Mouse (Mus musculus) hindbrain, embryonic 16.5 days (tissue): Measurements from ENCODE around the gene Smarca5. TPM values are rescaled to one million over a fixed set of nuclear protein-coding genes. Genes with fewer than 3 reads are reported as not detected.

ENCODE experiments used
- ATAC-seq: fragments of 200-750 bp; cut with Nextera tagmentation; 2 replicates; pipeline ENCODE4 v1.8.0; 2017; ENCODE audit warnings: moderate TSS enrichment, moderate library complexity
- H3K27ac ChIP-seq: fragments of 300-500 bp; sonication (generic); 2 replicates; pipeline ENCODE4 v1.5.1; 2014; ENCODE audit warnings: low read depth, mild to moderate bottlenecking, control low read depth, low read length, moderate library complexity
- H3K27me3 ChIP-seq: fragments of 300-500 bp; sonication (generic); replicated peaks from 2 replicates; pipeline ENCODE4 v1.6.1; 2014; ENCODE audit warnings: low read length; ENCODE audit not compliant: control insufficient read depth, insufficient read depth
- H3K36me3 ChIP-seq: fragments of 300-500 bp; sonication (generic); 2 replicates; pipeline ENCODE4 v1.6.1; 2014; ENCODE audit warnings: mild to moderate bottlenecking, low read length, moderate library complexity, mixed read lengths; ENCODE audit not compliant: control insufficient read depth, insufficient read depth
- H3K4me1 ChIP-seq: fragments of 300-500 bp; sonication (generic); 2 replicates; pipeline ENCODE4 v1.6.1; 2014; ENCODE audit warnings: low read depth, low read length; ENCODE audit not compliant: control insufficient read depth, insufficient read depth
- H3K4me2 ChIP-seq: fragments of 300-500 bp; sonication (generic); 2 replicates; pipeline ENCODE4 v1.6.1; 2014; ENCODE audit warnings: mild to moderate bottlenecking, low read length, control low read depth, moderate library complexity
- H3K4me3 ChIP-seq: fragments of 300-500 bp; sonication (generic); 2 replicates; pipeline ENCODE4 v1.5.1; 2014; ENCODE audit warnings: mild to moderate bottlenecking, low read length, control low read depth, moderate library complexity
- H3K9ac ChIP-seq: fragments of 300-500 bp; sonication (generic); 2 replicates; pipeline ENCODE4 v1.6.1; 2014; ENCODE audit warnings: low read depth, mild to moderate bottlenecking, control low read depth, low read length, moderate library complexity
- H3K9me3 ChIP-seq: fragments of 300-500 bp; sonication (generic); 2 replicates; pipeline ENCODE4 v1.6.1; 2014; ENCODE audit warnings: mild to moderate bottlenecking, low read length, moderate library complexity; ENCODE audit not compliant: control insufficient read depth
- WGBS: fragments of 180-500 bp; shearing (Covaris S2); extraction: QIAGEN DNeasy Blood & Tissue Kit; methylation state at CpG from one replicate; pipeline ENCODE4 v1.1.7; 2014; 5-methylcytosine and 5-hydroxymethylcytosine counted together
- polyA plus RNA-seq: library from polyadenylated mRNA; unstranded; fragments of >200 nt; fragmentation: Nextera tagmentation; extraction: Ambion mirVana; gene quantifications from 2 replicates; pipeline ENCODE4 v1.2.1, GENCODE M21; 2015

Gene Smarca5
- polyA plus RNA-seq, 1 experiment from 2014 or later: 34.3 TPM

DNA sequence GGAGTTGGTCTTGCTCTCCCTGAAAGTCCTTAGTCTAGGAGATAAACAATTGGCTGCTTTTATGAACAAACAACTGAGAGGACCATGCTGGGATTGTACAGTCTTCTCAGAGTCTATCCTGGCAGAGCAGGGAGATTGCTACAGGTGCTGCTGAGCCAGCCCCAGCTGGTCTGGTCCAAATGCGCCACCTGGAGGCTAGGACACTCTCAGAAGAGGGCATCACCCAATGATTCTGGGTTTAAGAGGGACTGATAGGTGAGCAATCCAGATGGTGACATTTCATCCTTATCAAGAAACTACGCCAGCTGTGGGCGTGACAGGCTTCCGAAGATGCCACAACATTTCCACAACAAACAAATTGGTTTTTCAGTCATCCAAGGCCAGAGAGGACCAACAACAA is 51.2 kb downstream of the Smarca5 start:
- Histone ChIP-seq H3K36me3 (no peaks in the 10 kb centered on the region), H3K9ac (no peak overlapping the region), H3K27ac (no peak overlapping the region), H3K4me1 (no peaks in the 10 kb centered on the region), H3K4me3 (no peak overlapping the region), H3K9me3 (no peaks in the 10 kb centered on the region), H3K27me3 (no peaks in the 10 kb centered on the region), H3K4me2 (no peak overlapping the region)
- WGBS: 49% methylated on average over 4 of the region's 4 CpGs
- ATAC-seq: peak; percentile 89

DNA sequence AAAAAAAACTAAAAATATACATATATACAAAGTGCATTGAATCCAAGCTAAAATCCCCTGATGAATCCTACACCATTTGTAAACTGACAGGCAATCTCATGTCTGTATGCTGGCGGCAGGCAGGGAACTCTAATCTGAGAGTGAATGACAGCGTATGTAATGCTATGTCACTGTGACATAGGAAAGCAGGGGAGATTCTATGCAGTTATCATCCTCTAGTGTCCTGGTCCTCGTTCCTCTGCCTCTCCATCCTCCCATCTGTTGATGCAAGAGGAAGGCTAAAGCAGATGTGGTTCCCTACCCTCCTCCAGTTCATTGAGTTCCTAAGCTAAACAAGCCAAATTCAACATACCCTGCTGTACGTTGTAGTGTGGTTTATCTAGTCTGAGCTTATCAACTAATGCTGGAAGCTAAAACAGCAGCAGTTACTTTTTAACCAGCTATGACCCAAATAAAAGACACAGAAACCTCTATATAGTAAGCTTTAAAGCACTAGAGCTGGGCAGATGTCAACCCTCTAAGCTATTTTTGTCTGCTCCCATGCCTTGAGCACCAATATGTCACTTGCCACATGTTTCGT is 55.5 kb downstream of the Smarca5 start:
- no peak for ATAC-seq
- no peaks in the 10 kb centered on the region for H3K4me1 ChIP-seq
- no peak overlapping the region for H3K9ac ChIP-seq
- H3K36me3 ChIP-seq: no peaks in the 10 kb centered on the region
- no peak overlapping the region for H3K4me2 ChIP-seq
- 82% methylated on average over 5 of the region's 5 CpGs for WGBS
- H3K4me3 ChIP-seq: no peak overlapping the region
- no peaks in the 10 kb centered on the region for H3K9me3 ChIP-seq
- H3K27ac ChIP-seq: no peak overlapping the region
- H3K27me3 ChIP-seq: no peaks in the 10 kb centered on the region

DNA sequence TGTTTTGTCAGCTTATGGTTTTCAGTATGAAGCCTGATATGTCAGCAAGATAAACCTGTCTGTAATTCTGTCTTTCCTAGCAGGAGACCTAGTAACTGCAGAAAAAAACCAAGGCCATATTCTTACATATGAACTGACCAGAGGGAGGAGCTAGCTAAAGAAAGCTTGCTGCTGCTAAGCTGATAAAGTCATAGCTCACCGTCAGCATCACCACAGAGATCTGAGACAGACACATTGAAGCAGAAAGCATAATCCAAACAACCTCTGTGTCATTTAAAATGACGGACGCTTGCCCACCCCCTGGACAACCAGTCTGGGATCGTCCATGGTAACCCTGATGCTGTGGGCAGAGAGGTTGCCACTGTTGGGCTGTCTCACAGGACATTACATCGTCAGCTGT is 56.7 kb downstream of the Smarca5 start:
- Histone ChIP-seq H3K27ac (no peak overlapping the region), H3K4me1 (no peaks in the 10 kb centered on the region), H3K4me3 (no peak overlapping the region), H3K9ac (no peak overlapping the region), H3K9me3 (no peaks in the 10 kb centered on the region), H3K36me3 (no peaks in the 10 kb centered on the region), H3K27me3 (no peaks in the 10 kb centered on the region), H3K4me2 (no peak overlapping the region)
- WGBS: 71% methylated on average over 5 of the region's 5 CpGs
- no peak for ATAC-seq

DNA sequence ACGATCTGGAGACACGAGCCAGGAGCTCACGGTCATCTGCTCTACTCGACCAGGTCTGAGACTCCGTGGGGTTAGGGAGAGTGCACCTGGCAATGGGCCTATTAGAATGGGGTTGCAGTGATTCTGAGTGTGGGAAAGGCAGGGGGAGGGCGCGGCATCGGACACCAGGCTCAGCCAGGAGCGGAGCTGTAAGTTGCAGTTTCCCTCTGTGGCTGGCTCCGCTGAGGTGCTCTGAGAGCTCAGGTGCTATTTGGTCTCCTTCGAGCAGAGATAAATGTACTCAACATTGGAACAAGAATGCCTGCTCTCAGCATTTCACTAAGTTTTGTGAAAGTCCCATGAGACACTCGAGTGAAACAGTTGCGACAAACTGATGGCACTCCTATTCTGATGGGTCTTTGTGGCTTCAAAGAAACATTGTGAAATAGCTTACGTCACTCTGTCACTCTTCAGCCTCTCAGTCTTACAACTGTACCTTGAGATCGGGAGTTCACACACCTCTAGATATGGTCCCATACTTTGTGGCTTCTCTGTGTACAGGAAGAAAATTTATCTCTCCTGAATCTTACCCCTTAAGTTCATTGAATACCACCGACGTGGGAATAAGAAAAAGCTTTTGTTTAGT is 69.9 kb downstream of the Smarca5 start:
- H3K27ac ChIP-seq: no peak overlapping the region

GRCm38 (mm10) chr8:80663476-80663875 is 75.8 kb downstream of the Smarca5 start:
- Histone ChIP-seq H3K4me2 (no peak overlapping the region), H3K27ac (no peak overlapping the region), H3K4me1 (no peaks in the 10 kb centered on the region), H3K9ac (no peak overlapping the region), H3K27me3 (no peaks in the 10 kb centered on the region), H3K4me3 (no peak overlapping the region), H3K36me3 (no peaks in the 10 kb centered on the region), H3K9me3 (no peaks in the 10 kb centered on the region)
- ATAC-seq: no peak
- 86% methylated on average over 3 of the region's 3 CpGs for WGBS

More for the DNA sequence above, 69.9 kb downstream of the Smarca5 start:
- Histone ChIP-seq H3K9ac (no peak overlapping the region), H3K36me3 (no peaks in the 10 kb centered on the region), H3K27me3 (no peaks in the 10 kb centered on the region), H3K4me2 (no peak overlapping the region), H3K4me1 (no peaks in the 10 kb centered on the region), H3K9me3 (no peaks in the 10 kb centered on the region), H3K4me3 (no peak overlapping the region)
- 76% methylated on average over 17 of the region's 17 CpGs for WGBS
- no peak for ATAC-seq

GRCm38 (mm10) chr8:80661055-80661454 is 78.2 kb downstream of the Smarca5 start:
- Histone ChIP-seq H3K4me1 (no peaks in the 10 kb centered on the region), H3K27ac (no peak overlapping the region)
- ATAC-seq: no peak

GRCm38 (mm10) chr8:80657639-80658038 is 81.7 kb downstream of the Smarca5 start:
- no peak overlapping the region for H3K4me2 ChIP-seq
- H3K9ac ChIP-seq: no peak overlapping the region
- H3K9me3 ChIP-seq: no peaks in the 10 kb centered on the region
- no peak for ATAC-seq
- H3K36me3 ChIP-seq: no peaks in the 10 kb centered on the region
- 31% methylated on average over 4 of the region's 4 CpGs for WGBS
- H3K4me1 ChIP-seq: no peaks in the 10 kb centered on the region
- H3K27me3 ChIP-seq: no peaks in the 10 kb centered on the region
- H3K27ac ChIP-seq: no peak overlapping the region
- no peak overlapping the region for H3K4me3 ChIP-seq

More at GRCm38 (mm10) chr8:80661055-80661454, 78.2 kb downstream of the Smarca5 start:
- Histone ChIP-seq H3K9me3 (no peaks in the 10 kb centered on the region), H3K4me3 (no peak overlapping the region), H3K9ac (no peak overlapping the region), H3K36me3 (no peaks in the 10 kb centered on the region), H3K4me2 (no peak overlapping the region), H3K27me3 (no peaks in the 10 kb centered on the region)
- WGBS: 86% methylated on average over 4 of the region's 4 CpGs

Other genes starting within 250 kb of the Smarca5 start
- gene Gypa, start 245.7 kb downstream of the Smarca5 start, polyA plus RNA-seq: 1.8 and 3.1 TPM in 2 replicates
- 0.09 and 0.16 TPM in 2 replicates for gene Frem3, start 128.4 kb downstream of the Smarca5 start, polyA plus RNA-seq
- gene Gab1, start 141.0 kb upstream of the Smarca5 start, polyA plus RNA-seq: 9.3 and 13.1 TPM in 2 replicates